8 mouse cellular contexts compared by ENCODE assay signal in the genomic region with DNA sequence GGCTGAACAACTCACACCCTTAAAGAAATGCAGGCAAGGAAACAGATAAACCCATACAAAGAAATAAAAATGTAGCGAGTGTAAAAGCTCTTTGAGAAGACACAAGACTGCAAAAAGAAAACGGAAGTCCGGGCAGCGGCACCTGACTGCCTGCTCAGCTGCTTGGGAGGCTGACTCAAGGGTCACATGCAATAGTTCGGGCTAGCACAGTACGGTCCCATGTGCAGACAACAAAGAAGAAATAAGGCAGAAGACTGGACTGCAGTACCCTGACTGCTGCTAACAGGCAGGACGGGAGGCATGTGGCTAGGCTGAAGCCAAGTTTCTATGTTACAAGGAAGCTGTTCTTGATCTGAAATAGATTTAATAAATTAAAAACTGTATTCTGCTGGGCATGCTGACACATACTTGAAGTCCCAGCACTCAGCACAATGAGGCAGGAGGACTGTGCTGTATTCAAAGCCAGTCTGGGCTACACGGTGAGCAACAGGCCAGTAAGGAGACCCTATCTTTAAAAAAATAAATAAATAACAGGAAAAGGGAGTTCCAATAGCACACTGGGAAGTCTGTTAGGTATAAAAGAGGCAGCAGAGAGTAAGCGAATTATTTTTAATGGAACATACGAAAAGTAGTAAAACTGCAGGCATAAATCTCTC. TPM values are rescaled to one million over a fixed set of nuclear protein-coding genes. Genes with fewer than 3 reads are reported as not detected.
DNase-seq lines count a peak whose midpoint lies in the region; ATAC-seq and TF ChIP-seq lines count a peak whose summit lies in the region.

No protein-coding gene starts in this region.

- no peak overlapping the region for H3K4me3 ChIP-seq in C2C12 (ENCODE audit: insufficient read depth, poor library complexity, severe bottlenecking)
- no peak overlapping the region for H3K4me3 ChIP-seq in ES-E14 (ENCODE audit: insufficient read depth in 1 of 2, low read depth in 1 of 2, low read length in 2 of 2, poor library complexity in 1 of 2, severe bottlenecking in 1 of 2)
- no peak overlapping the region for H3K4me3 ChIP-seq in forebrain, embryonic 14.5 days (ENCODE audit: low read depth, low read length)
- H3K4me3 ChIP-seq in hindbrain, postnatal 0 days (ENCODE audit: low read length) = no peak overlapping the region
- H3K4me3 ChIP-seq in liver, embryonic 13.5 days (replicated peaks) = 0 out of 2 replicates have a peak overlapping the region, but pooled peaks have one; percentile 5

- WGBS in forebrain, embryonic 14.5 days = 55% methylated on average over 10 of the region's 10 CpGs
- WGBS in hindbrain, postnatal 0 days = 39% methylated on average over 10 of the region's 10 CpGs
- WGBS in liver, embryonic 13.5 days (ENCODE audit: insufficient replicate concordance) = 59% methylated on average over 10 of the region's 10 CpGs

- peaks cover 72% of the 10 kb centered on the region for H3K79me2 ChIP-seq in C2C12 (ENCODE audit: control insufficient read depth, insufficient read depth)

- in situ Hi-C loops in ES-E14 (cut with MboI; ENCODE audit: low sequenced_read_pairs in 2 of 2, unreplicated experiment in 2 of 2) = no loop called here

- peak; percentile 55; the same call in 1 of the 2 replicates for ATAC-seq in forebrain, embryonic 14.5 days
- ATAC-seq in hindbrain, postnatal 0 days = peak; percentile 73; the same call in 1 of the 2 replicates
- no peak for ATAC-seq in liver, embryonic 13.5 days (ENCODE audit: low read depth)
- ATAC-seq in neutrophil, adult 5-6 weeks (ENCODE audit: extremely low read depth, insufficient number of reproducible peaks, low FRiP score, poor library complexity, severe bottlenecking) = peak; percentile 92

- no peak overlapping the region for H3K4me2 ChIP-seq in forebrain, embryonic 14.5 days (ENCODE audit: low read length)
- peak overlapping the region; percentile 11 for H3K4me2 ChIP-seq in hindbrain, postnatal 0 days (ENCODE audit: low read depth, low read length)
- H3K4me2 ChIP-seq in liver, embryonic 13.5 days = peak overlapping the region; percentile 34

- no peak for TF ChIP-seq CTCF in C2C12 (IDR thresholded peaks at IDR 0.05; ENCODE audit: control insufficient read depth, insufficient read depth, insufficient read length)
- TF ChIP-seq CTCF in hindbrain, postnatal 0 days (IDR thresholded peaks at IDR 0.05; ENCODE audit: low read depth) = no peak

- no peak for DNase-seq in ES-E14 (ENCODE audit: low read depth, low spot score)
- DNase-seq in forebrain, embryonic 14.5 days (ENCODE audit: low spot score) = no peak
- peak; percentile 39 for DNase-seq in hindbrain, postnatal 0 days (ENCODE audit: low spot score)
- DNase-seq in liver, embryonic 13.5 days = peak; percentile 19
- no peak for DNase-seq in right cerebral cortex, postnatal 10 days (ENCODE audit: low spot score in 2 of 2)
- DNase-seq in cerebellum, adult 9-10 months = no peak

- H3K27ac ChIP-seq in ES-E14 (ENCODE audit: insufficient read depth, low read depth, low read length, poor library complexity, severe bottlenecking) = no peak overlapping the region
- 0 out of 2 replicates have a peak overlapping the region, but pooled peaks have one; percentile 6 for H3K27ac ChIP-seq in forebrain, embryonic 14.5 days (ENCODE audit: low read depth, low read length)
- no peak overlapping the region; the same call in 1 of the 2 replicates for H3K27ac ChIP-seq in hindbrain, postnatal 0 days
- peak overlapping the region; percentile 66 for H3K27ac ChIP-seq in liver, embryonic 13.5 days

- peak overlapping the region; percentile 1 for H3ac ChIP-seq in C2C12 (ENCODE audit: control insufficient read depth, insufficient read length, low read depth)

- no peaks in the 10 kb centered on the region for H3K27me3 ChIP-seq in C2C12 (ENCODE audit: control insufficient read depth, insufficient read depth, insufficient read length)
- H3K27me3 ChIP-seq in forebrain, embryonic 14.5 days (replicated peaks; ENCODE audit: control insufficient read depth, insufficient read depth, low read length) = no peaks in the 10 kb centered on the region
- no peaks in the 10 kb centered on the region for H3K27me3 ChIP-seq in hindbrain, postnatal 0 days (ENCODE audit: insufficient read depth, low read length)
- no peaks in the 10 kb centered on the region for H3K27me3 ChIP-seq in liver, embryonic 13.5 days

- peaks cover 2 to 11% of the 10 kb centered on the region in 2 experiments; a peak in 1 of 4 replicates for H3K4me1 ChIP-seq in ES-E14 (ENCODE audit: control insufficient read depth in 2 of 2, insufficient read depth in 2 of 2, low read length in 2 of 2, poor library complexity in 1 of 2)
- H3K4me1 ChIP-seq in forebrain, embryonic 14.5 days (ENCODE audit: control insufficient read depth, insufficient read depth, low read length) = peaks cover 7% of the 10 kb centered on the region; the same call in 1 of the 2 replicates
- no peaks in the 10 kb centered on the region for H3K4me1 ChIP-seq in hindbrain, postnatal 0 days (ENCODE audit: insufficient read depth, low read length)
- H3K4me1 ChIP-seq in liver, embryonic 13.5 days (replicated peaks) = peaks cover 78% of the 10 kb centered on the region

- peaks cover 15% of the 10 kb centered on the region for H3K79me3 ChIP-seq in C2C12 (ENCODE audit: low read depth)

- H3K36me3 ChIP-seq in C2C12 (ENCODE audit: control insufficient read depth, insufficient read depth) (no peaks in the 10 kb centered on the region), ES-E14 (ENCODE audit: control insufficient read depth, insufficient read depth, low read length, poor library complexity, severe bottlenecking) (no peaks in the 10 kb centered on the region)
- H3K36me3 ChIP-seq in forebrain, embryonic 14.5 days (ENCODE audit: control insufficient read depth, insufficient read depth, low read length) = no peaks in the 10 kb centered on the region
- no peaks in the 10 kb centered on the region for H3K36me3 ChIP-seq in hindbrain, postnatal 0 days (ENCODE audit: insufficient read depth, low read length)
- H3K36me3 ChIP-seq in liver, embryonic 13.5 days = 0 out of 2 replicates have a peak, but pooled peaks cover 4% of the 10 kb centered on the region

- no peak overlapping the region for H3K9ac ChIP-seq in ES-E14 (ENCODE audit: insufficient read depth, low read depth, low read length, poor library complexity, severe bottlenecking)
- no peak overlapping the region for H3K9ac ChIP-seq in forebrain, embryonic 14.5 days (ENCODE audit: low read length)
- H3K9ac ChIP-seq in hindbrain, postnatal 0 days (replicated peaks; ENCODE audit: low read length) = no peak overlapping the region
- H3K9ac ChIP-seq in liver, embryonic 13.5 days = peak overlapping the region; percentile 2

- no peaks in the 10 kb centered on the region for H3K9me3 ChIP-seq in ES-E14 (ENCODE audit: control insufficient read depth, insufficient read depth, low read depth, low read length)
- no peaks in the 10 kb centered on the region for H3K9me3 ChIP-seq in forebrain, embryonic 14.5 days (replicated peaks; ENCODE audit: control insufficient read depth, low read length)
- H3K9me3 ChIP-seq in hindbrain, postnatal 0 days (ENCODE audit: low read length) = no peaks in the 10 kb centered on the region
- H3K9me3 ChIP-seq in liver, embryonic 13.5 days (replicated peaks) = no peaks in the 10 kb centered on the region

TF ChIP-seq in C2C12, 6 proteins besides CTCF, POLR2A, EP300 and RAD21:
- TF ChIP-seq MYOG (IDR thresholded peaks at IDR 0.05; ENCODE audit: control insufficient read depth, extremely low read depth, insufficient read length) (no peak), MAX (IDR thresholded peaks at IDR 0.05) (no peak), FOSL1 (IDR thresholded peaks at IDR 0.05; ENCODE audit: insufficient read depth, low read length, poor library complexity, severe bottlenecking) (no peak), MYOD1 (IDR thresholded peaks at IDR 0.05; ENCODE audit: control insufficient read depth, insufficient read length, low read depth) (peak; percentile 7), USF1 (IDR thresholded peaks at IDR 0.05; ENCODE audit: low read depth) (peak; percentile 52), CEBPB (IDR thresholded peaks at IDR 0.05; ENCODE audit: low read depth) (no peak)

TF ChIP-seq in ES-E14, 5 proteins besides CTCF, POLR2A, EP300 and RAD21:
- 0 out of 2 replicates have a peak, but pooled peaks have one; percentile 6 for TF ChIP-seq MAFK (IDR thresholded peaks at IDR 0.05; ENCODE audit: insufficient read depth, low read depth, low read length)
- no peak for TF ChIP-seq HCFC1 (IDR thresholded peaks at IDR 0.05; ENCODE audit: borderline replicate concordance, insufficient read depth, low read length)
- no peak for TF ChIP-seq ZNF384 (IDR thresholded peaks at IDR 0.05; ENCODE audit: low read depth, low read length)

RNA-seq across cellular contexts. Expression of gene Elf2, which starts 7.1 kb away (rescaled TPM):
- polyA plus RNA-seq in C2C12 (2012; fragmentation: generic; extraction: Trizol) = 19.5 TPM
- total RNA-seq in ES-E14 (2012; rRNA removed) = 26.7 and 28.4 TPM in 2 replicates
- 37.2 and 49.9 TPM in 2 replicates for polyA plus RNA-seq in forebrain, embryonic 14.5 days (2014; fragmentation: Nextera tagmentation; extraction: Ambion mirVana)
- total RNA-seq in hindbrain, postnatal 0 days (2014; rRNA removed) = 47.8 and 56.2 TPM in 2 replicates
- 31.2 and 32.6 TPM in 2 replicates for polyA plus RNA-seq in hindbrain, postnatal 0 days (2015; fragmentation: Nextera tagmentation; extraction: Ambion mirVana)
- 24.0 and 24.4 TPM in 2 replicates for polyA plus RNA-seq in liver, embryonic 13.5 days (2015; fragmentation: Nextera tagmentation; extraction: Ambion mirVana)
- total RNA-seq in neutrophil, adult 5-6 weeks (2017) = 173 and 175 TPM in 2 replicates

Comparison
In these comparisons a context has a peak if more than half of its experiments do, and no peak if none do; other contexts are left out.
1. DNase-seq: peak in hindbrain, postnatal 0 days (single experiment) and liver, embryonic 13.5 days (single experiment); none in ES-E14 (single experiment), forebrain, embryonic 14.5 days (single experiment), right cerebral cortex, postnatal 10 days (0 of 2) and cerebellum, adult 9-10 months (single experiment).
2. H3K27ac ChIP-seq: peak in forebrain, embryonic 14.5 days (single experiment) and liver, embryonic 13.5 days (single experiment); none in ES-E14 (single experiment) and hindbrain, postnatal 0 days (single experiment).